ENCODE assay signal across 8 mouse cellular contexts in genomic region chr4:108781596-108781995, GRCm38 (mm10). TPM values are rescaled to one million over a fixed set of nuclear protein-coding genes. Genes with fewer than 3 reads are reported as not detected.
A peak's percentile ranks its signal among the peaks of the same experiment; 100 is the strongest.
DNase-seq lines count a peak whose midpoint lies in the region; ATAC-seq and TF ChIP-seq lines count a peak whose summit lies in the region.

No protein-coding gene starts in this region.

- ATAC-seq in kidney, embryonic 14.5 days (ENCODE audit: low FRiP score, low TSS enrichment): no peak
- no peak for ATAC-seq in forebrain, embryonic 15.5 days (replicated peaks)
- no peak for ATAC-seq in limb, embryonic 15.5 days (ENCODE audit: insufficient number of reproducible peaks, low FRiP score, low TSS enrichment, low read depth)
- ATAC-seq in liver, embryonic 12.5 days: no peak

- 76% methylated on average over 3 of the region's 3 CpGs for WGBS in kidney, adult 2 months
- 72% methylated on average over 3 of the region's 3 CpGs for WGBS in kidney, embryonic 14.5 days
- 33% methylated on average over 3 of the region's 3 CpGs for WGBS in forebrain, embryonic 15.5 days
- 51% methylated on average over 3 of the region's 3 CpGs for WGBS in limb, embryonic 15.5 days
- WGBS in liver, embryonic 12.5 days (ENCODE audit: insufficient replicate concordance): 65% methylated on average over 3 of the region's 3 CpGs

- no peak for TF ChIP-seq CTCF in kidney, adult 2 months (conservative IDR thresholded peaks at IDR 0.05; ENCODE audit: insufficient read depth, insufficient read length, low read depth, low read length)

- no peak for TF ChIP-seq POLR2A in kidney, adult 2 months (IDR thresholded peaks at IDR 0.05; ENCODE audit: low read depth, low read length)

- H3K4me2 ChIP-seq in kidney, embryonic 14.5 days (replicated peaks; ENCODE audit: low read depth, low read length): no peak overlapping the region
- H3K4me2 ChIP-seq in forebrain, embryonic 15.5 days (replicated peaks): peak overlapping the region; percentile 57
- H3K4me2 ChIP-seq in limb, embryonic 15.5 days: 0 out of 2 replicates have a peak overlapping the region, but pooled peaks have one; percentile 60
- H3K4me2 ChIP-seq in liver, embryonic 12.5 days: no peak overlapping the region

- no peaks in the 10 kb centered on the region for H3K9me3 ChIP-seq in kidney, embryonic 14.5 days (ENCODE audit: control insufficient read depth, low read length)
- no peaks in the 10 kb centered on the region for H3K9me3 ChIP-seq in forebrain, embryonic 15.5 days
- H3K9me3 ChIP-seq in limb, embryonic 15.5 days: no peaks in the 10 kb centered on the region
- no peaks in the 10 kb centered on the region for H3K9me3 ChIP-seq in liver, embryonic 12.5 days (replicated peaks)

- peak; percentile 33 for DNase-seq in kidney, adult 2 months
- peak; percentile 70 for DNase-seq in cerebellum, adult 9-10 months
- no peak for DNase-seq in thymus, postnatal 36 days
- DNase-seq in thymus, postnatal 14 days: no peak

- no peak overlapping the region for H3K9ac ChIP-seq in kidney, embryonic 14.5 days (ENCODE audit: low read depth, low read length)
- peak overlapping the region; percentile 97 for H3K9ac ChIP-seq in forebrain, embryonic 15.5 days (replicated peaks)
- H3K9ac ChIP-seq in limb, embryonic 15.5 days: no peak overlapping the region
- H3K9ac ChIP-seq in liver, embryonic 12.5 days: no peak overlapping the region

- no peaks in the 10 kb centered on the region for H3K36me3 ChIP-seq in kidney, adult 2 months (ENCODE audit: control insufficient read depth, insufficient read depth, low read length)
- no peaks in the 10 kb centered on the region for H3K36me3 ChIP-seq in kidney, embryonic 14.5 days (ENCODE audit: control insufficient read depth, insufficient read depth, low read length)
- no peaks in the 10 kb centered on the region for H3K36me3 ChIP-seq in forebrain, embryonic 15.5 days
- no peaks in the 10 kb centered on the region for H3K36me3 ChIP-seq in limb, embryonic 15.5 days
- H3K36me3 ChIP-seq in liver, embryonic 12.5 days: no peaks in the 10 kb centered on the region

- peak overlapping the region; percentile 35; the same call in 1 of the 2 replicates for H3K27ac ChIP-seq in kidney, adult 2 months (ENCODE audit: insufficient read depth, low read depth, low read length)
- H3K27ac ChIP-seq in kidney, embryonic 14.5 days (ENCODE audit: low read depth, low read length): no peak overlapping the region
- H3K27ac ChIP-seq in forebrain, embryonic 15.5 days (replicated peaks): no peak overlapping the region
- H3K27ac ChIP-seq in limb, embryonic 15.5 days: no peak overlapping the region
- H3K27ac ChIP-seq in liver, embryonic 12.5 days: no peak overlapping the region

- H3K27me3 ChIP-seq in kidney, adult 2 months (replicated peaks; ENCODE audit: control insufficient read depth, insufficient read depth, low read length): no peaks in the 10 kb centered on the region
- H3K27me3 ChIP-seq in kidney, embryonic 14.5 days (ENCODE audit: control insufficient read depth, insufficient read depth, low read length): no peaks in the 10 kb centered on the region
- H3K27me3 ChIP-seq in forebrain, embryonic 15.5 days: no peaks in the 10 kb centered on the region
- no peaks in the 10 kb centered on the region for H3K27me3 ChIP-seq in limb, embryonic 15.5 days
- H3K27me3 ChIP-seq in liver, embryonic 12.5 days (replicated peaks): peaks cover 43% of the 10 kb centered on the region

- peaks cover 7% of the 10 kb centered on the region; the same call in 1 of the 2 replicates for H3K4me1 ChIP-seq in kidney, adult 2 months (ENCODE audit: control insufficient read depth, insufficient read depth, low read length)
- 0 out of 2 replicates have a peak, but pooled peaks cover 4% of the 10 kb centered on the region for H3K4me1 ChIP-seq in kidney, embryonic 14.5 days (ENCODE audit: control insufficient read depth, insufficient read depth, low read length)
- H3K4me1 ChIP-seq in forebrain, embryonic 15.5 days: peaks cover 16% of the 10 kb centered on the region
- H3K4me1 ChIP-seq in limb, embryonic 15.5 days: no peaks in the 10 kb centered on the region
- peaks cover 11% of the 10 kb centered on the region for H3K4me1 ChIP-seq in liver, embryonic 12.5 days

- H3K4me3 ChIP-seq in kidney, adult 2 months (ENCODE audit: insufficient read depth, low read depth, low read length): no peak overlapping the region
- H3K4me3 ChIP-seq in kidney, embryonic 14.5 days (ENCODE audit: low read length): no peak overlapping the region
- peak overlapping the region; percentile 74; the same call in 1 of the 2 replicates for H3K4me3 ChIP-seq in forebrain, embryonic 15.5 days
- H3K4me3 ChIP-seq in limb, embryonic 15.5 days: no peak overlapping the region; the same call in 1 of the 2 replicates
- H3K4me3 ChIP-seq in liver, embryonic 12.5 days: no peak overlapping the region

RNA-seq across cellular contexts. Expression of gene Zfyve9, which starts 1.0 kb away (rescaled TPM):
- polyA plus RNA-seq in kidney, adult 2 months (2012; rRNA removed): 5.2 and 6.5 TPM in 2 replicates
- polyA plus RNA-seq in kidney, embryonic 14.5 days (2014; fragmentation: Nextera tagmentation; extraction: Ambion mirVana): 7.2 and 7.5 TPM in 2 replicates
- 6.1 and 6.6 TPM in 2 replicates for polyA plus RNA-seq in forebrain, embryonic 15.5 days (2015; fragmentation: Nextera tagmentation; extraction: Ambion mirVana)
- polyA plus RNA-seq in limb, embryonic 15.5 days (2015; fragmentation: Nextera tagmentation; extraction: Ambion mirVana): 5.0 and 6.3 TPM in 2 replicates
- 0.89 and 0.91 TPM in 2 replicates for polyA plus RNA-seq in liver, embryonic 12.5 days (2016; fragmentation: Nextera tagmentation; extraction: Ambion mirVana)

RNA-seq across cellular contexts. Expression of gene Btf3l4, which starts 51.8 kb away (rescaled TPM):
- 12.7 and 16.7 TPM in 2 replicates for polyA plus RNA-seq in kidney, adult 2 months (2012; rRNA removed)
- 199 and 224 TPM in 2 replicates for polyA plus RNA-seq in kidney, embryonic 14.5 days (2014; fragmentation: Nextera tagmentation; extraction: Ambion mirVana)
- 224 and 233 TPM in 2 replicates for polyA plus RNA-seq in forebrain, embryonic 15.5 days (2015; fragmentation: Nextera tagmentation; extraction: Ambion mirVana)
- 129 and 140 TPM in 2 replicates for polyA plus RNA-seq in limb, embryonic 15.5 days (2015; fragmentation: Nextera tagmentation; extraction: Ambion mirVana)
- polyA plus RNA-seq in liver, embryonic 12.5 days (2016; fragmentation: Nextera tagmentation; extraction: Ambion mirVana): 67.0 and 73.8 TPM in 2 replicates

RNA-seq across cellular contexts. Expression of gene Txndc12, which starts 52.8 kb away (rescaled TPM):
- 22.5 and 25.3 TPM in 2 replicates for polyA plus RNA-seq in kidney, adult 2 months (2012; rRNA removed)
- polyA plus RNA-seq in kidney, embryonic 14.5 days (2014; fragmentation: Nextera tagmentation; extraction: Ambion mirVana): 112 and 117 TPM in 2 replicates
- polyA plus RNA-seq in forebrain, embryonic 15.5 days (2015; fragmentation: Nextera tagmentation; extraction: Ambion mirVana): 86.6 and 90.0 TPM in 2 replicates
- polyA plus RNA-seq in limb, embryonic 15.5 days (2015; fragmentation: Nextera tagmentation; extraction: Ambion mirVana): 109 and 112 TPM in 2 replicates
- 33.6 and 35.9 TPM in 2 replicates for polyA plus RNA-seq in liver, embryonic 12.5 days (2016; fragmentation: Nextera tagmentation; extraction: Ambion mirVana)

Comparison
In these comparisons a context has a peak if more than half of its experiments do, and no peak if none do; other contexts are left out.
1. DNase-seq: peak in kidney, adult 2 months (single experiment) and cerebellum, adult 9-10 months (single experiment); none in thymus, postnatal 36 days (0 of 2) and thymus, postnatal 14 days (single experiment).
2. H3K4me2 ChIP-seq: peak in forebrain, embryonic 15.5 days (single experiment) and limb, embryonic 15.5 days (single experiment); none in kidney, embryonic 14.5 days (single experiment) and liver, embryonic 12.5 days (single experiment).